Mouse (Mus musculus): ENCODE data around the gene Col9a2. TPM values are rescaled to one million over a fixed set of nuclear protein-coding genes. Genes with fewer than 3 reads are reported as not detected.

Gene Col9a2
- polyA plus RNA-seq, 1 experiment from 2014 or later = 2.9 TPM

GRCm38 (mm10) chr4:121080395-121080794 lies 41.2 kb downstream of the Col9a2 start:
- Histone ChIP-seq H3K4me3 (ENCODE audit: low read depth, low read length) (no peak overlapping the region), H3K36me3 (ENCODE audit: control insufficient read depth, insufficient read depth, low read length) (peaks cover 17% of the 10 kb centered on the region), H3K27ac (ENCODE audit: low read depth, low read length) (no peak overlapping the region), H3K9ac (ENCODE audit: low read depth, low read length) (no peak overlapping the region), H3K27me3 (replicated peaks; ENCODE audit: control insufficient read depth, insufficient read depth, low read length) (no peaks in the 10 kb centered on the region), H3K4me1 (replicated peaks; ENCODE audit: control insufficient read depth, insufficient read depth, low read length) (no peaks in the 10 kb centered on the region), H3K4me2 (no peak overlapping the region), H3K9me3 (ENCODE audit: control insufficient read depth, low read length) (no peaks in the 10 kb centered on the region)
- no peak for ATAC-seq (replicated peaks; ENCODE audit: low FRiP score)
- DNase-seq (ENCODE audit: low spot score) = no peak
- 85% methylated on average over 1 of the region's 1 CpGs for WGBS

DNA sequence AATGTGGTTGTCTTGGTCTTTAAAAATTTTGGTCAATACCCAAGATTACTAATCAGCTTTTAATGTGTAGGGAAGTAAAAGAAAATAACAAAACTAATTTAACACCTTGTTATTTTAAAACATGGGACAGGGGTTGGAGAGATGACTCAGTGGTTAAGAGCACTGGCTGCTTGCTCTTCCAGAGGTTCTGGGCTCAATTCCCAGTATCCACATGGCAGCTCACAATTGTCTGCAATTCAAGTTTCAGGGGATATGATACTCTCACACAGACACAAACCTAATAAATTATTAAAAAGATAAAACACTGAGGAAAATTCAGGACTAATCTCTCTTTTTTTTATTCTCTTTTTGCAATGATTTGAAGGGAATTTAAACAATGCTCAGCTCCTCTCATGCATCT lies 45.3 kb downstream of the Col9a2 start:
- Histone ChIP-seq H3K9ac (ENCODE audit: low read depth, low read length) (no peak overlapping the region), H3K27ac (ENCODE audit: low read depth, low read length) (no peak overlapping the region), H3K36me3 (ENCODE audit: control insufficient read depth, insufficient read depth, low read length) (peaks cover 14% of the 10 kb centered on the region), H3K4me3 (ENCODE audit: low read depth, low read length) (no peak overlapping the region), H3K4me2 (no peak overlapping the region), H3K4me1 (replicated peaks; ENCODE audit: control insufficient read depth, insufficient read depth, low read length) (no peaks in the 10 kb centered on the region), H3K9me3 (ENCODE audit: control insufficient read depth, low read length) (no peaks in the 10 kb centered on the region), H3K27me3 (replicated peaks; ENCODE audit: control insufficient read depth, insufficient read depth, low read length) (no peaks in the 10 kb centered on the region)
- DNase-seq (ENCODE audit: low spot score) (no peak), ATAC-seq (replicated peaks; ENCODE audit: low FRiP score) (no peak)

DNA sequence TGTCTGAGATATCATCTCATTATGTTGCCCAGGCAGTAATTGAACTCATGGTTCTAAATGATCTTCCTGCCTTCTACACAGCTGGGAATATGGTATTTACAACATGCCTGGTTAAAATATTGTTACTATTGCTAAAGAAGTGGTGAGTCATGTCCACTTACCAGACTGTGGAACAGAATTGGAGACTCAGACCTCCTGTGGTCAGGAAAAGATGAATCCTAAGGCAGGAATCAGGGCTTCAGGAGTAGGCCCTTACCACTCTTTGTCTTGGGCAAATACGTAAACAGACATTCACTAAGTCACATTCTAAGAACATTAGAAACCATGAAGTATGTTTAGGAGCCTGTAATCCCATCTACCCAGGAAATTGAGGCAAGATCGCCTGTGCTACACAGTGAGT lies 49.5 kb downstream of the Col9a2 start:
- Histone ChIP-seq H3K4me1 (replicated peaks; ENCODE audit: control insufficient read depth, insufficient read depth, low read length) (no peaks in the 10 kb centered on the region), H3K36me3 (ENCODE audit: control insufficient read depth, insufficient read depth, low read length) (peaks cover 22% of the 10 kb centered on the region), H3K27me3 (replicated peaks; ENCODE audit: control insufficient read depth, insufficient read depth, low read length) (no peaks in the 10 kb centered on the region), H3K9me3 (ENCODE audit: control insufficient read depth, low read length) (no peaks in the 10 kb centered on the region), H3K9ac (ENCODE audit: low read depth, low read length) (no peak overlapping the region), H3K4me2 (no peak overlapping the region), H3K4me3 (ENCODE audit: low read depth, low read length) (no peak overlapping the region), H3K27ac (ENCODE audit: low read depth, low read length) (no peak overlapping the region)
- ATAC-seq (replicated peaks; ENCODE audit: low FRiP score) = no peak
- no peak for DNase-seq (ENCODE audit: low spot score)
- 83% methylated on average over 2 of the region's 2 CpGs for WGBS

DNA sequence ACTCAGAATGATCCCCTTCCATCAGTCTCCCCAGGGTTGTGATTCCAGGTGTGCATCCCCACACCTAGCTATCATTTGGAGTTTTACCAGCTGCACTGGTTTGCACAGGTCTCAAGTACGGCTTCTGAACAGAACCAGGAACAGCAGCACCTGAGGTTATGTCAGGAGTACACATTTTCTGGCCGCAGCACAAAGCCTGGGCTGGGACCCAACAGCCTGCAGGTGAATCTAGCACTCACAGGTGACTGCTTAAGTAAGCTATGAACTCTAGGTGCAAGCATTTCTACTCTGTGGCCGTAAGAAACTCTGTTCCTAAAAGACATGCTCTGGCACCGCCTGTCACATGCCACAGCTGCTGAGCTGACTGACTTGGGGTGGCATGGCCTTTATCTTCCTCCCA lies 51.0 kb downstream of the Col9a2 start:
- no peak overlapping the region for H3K4me3 ChIP-seq (ENCODE audit: low read depth, low read length)
- H3K36me3 ChIP-seq (ENCODE audit: control insufficient read depth, insufficient read depth, low read length) = peaks cover 29% of the 10 kb centered on the region
- no peaks in the 10 kb centered on the region for H3K4me1 ChIP-seq (replicated peaks; ENCODE audit: control insufficient read depth, insufficient read depth, low read length)
- no peak overlapping the region for H3K9ac ChIP-seq (ENCODE audit: low read depth, low read length)
- WGBS = 90% methylated on average over 4 of the region's 4 CpGs
- no peaks in the 10 kb centered on the region for H3K9me3 ChIP-seq (ENCODE audit: control insufficient read depth, low read length)
- no peaks in the 10 kb centered on the region for H3K27me3 ChIP-seq (replicated peaks; ENCODE audit: control insufficient read depth, insufficient read depth, low read length)
- DNase-seq (ENCODE audit: low spot score) (no peak), ATAC-seq (replicated peaks; ENCODE audit: low FRiP score) (no peak)
- H3K27ac ChIP-seq (ENCODE audit: low read depth, low read length) = no peak overlapping the region
- H3K4me2 ChIP-seq = no peak overlapping the region

DNA sequence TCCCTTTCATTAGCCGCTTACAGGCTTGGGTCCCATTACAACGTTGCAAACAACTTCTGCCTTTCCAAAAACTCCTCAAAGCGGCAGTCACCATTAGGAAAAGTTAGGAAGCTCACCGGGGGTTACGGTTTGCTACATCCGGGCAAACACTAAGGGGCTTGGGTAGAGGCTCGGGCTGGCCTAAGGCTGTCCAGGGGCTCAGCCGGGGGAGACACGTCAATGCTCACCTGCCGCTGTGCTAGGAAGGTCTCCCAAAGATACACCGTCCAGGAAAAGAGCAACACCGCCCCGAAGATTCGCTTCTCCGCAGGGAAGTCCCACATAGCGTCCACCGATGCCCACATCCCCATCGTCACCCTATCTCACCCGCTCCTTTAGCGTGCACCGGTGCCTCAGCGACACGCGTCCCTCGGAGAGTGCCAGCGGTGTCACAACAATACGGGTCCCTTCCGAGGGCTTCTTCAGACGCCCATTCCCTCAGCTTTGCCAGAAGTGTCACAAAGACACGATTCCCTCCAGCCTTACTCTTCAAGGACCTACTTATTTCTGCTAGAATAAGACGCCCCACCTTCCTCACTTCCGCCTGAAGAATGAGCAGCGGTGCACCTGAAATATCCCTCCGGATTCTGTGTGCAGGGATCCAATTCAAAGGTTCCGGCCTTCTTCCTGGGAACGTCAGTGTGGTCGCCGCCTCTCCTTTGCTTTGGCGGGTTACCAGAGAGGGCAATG lies 58.6 kb downstream of the Col9a2 start, which contains the start of gene Zmpste24:
Gene Zmpste24, minus strand, starts transcription at position 592 of the 729 bp plus-strand sequence.
- Histone ChIP-seq H3K4me3 (ENCODE audit: low read depth, low read length) (peak within 1 kb of the TSS; percentile 67), H3K4me1 (replicated peaks; ENCODE audit: control insufficient read depth, insufficient read depth, low read length) (peaks cover 6% of the 10 kb centered on the region; the same call in 1 of the 2 replicates), H3K9ac (ENCODE audit: low read depth, low read length) (peak within 1 kb of the TSS; percentile 60), H3K4me2 (peak within 1 kb of the TSS; percentile 72), H3K27me3 (replicated peaks; ENCODE audit: control insufficient read depth, insufficient read depth, low read length) (no peaks in the 10 kb centered on the region), H3K9me3 (ENCODE audit: control insufficient read depth, low read length) (no peaks in the 10 kb centered on the region), H3K36me3 (ENCODE audit: control insufficient read depth, insufficient read depth, low read length) (peaks cover 16% of the 10 kb centered on the region), H3K27ac (ENCODE audit: low read depth, low read length) (peak within 1 kb of the TSS; percentile 17; the same call in 1 of the 2 replicates)
- DNase-seq (ENCODE audit: low spot score) (peak; percentile 88), ATAC-seq (replicated peaks; ENCODE audit: low FRiP score) (peak; percentile 91)
- WGBS = under 1% methylated on average over 39 of the region's 39 CpGs

DNA sequence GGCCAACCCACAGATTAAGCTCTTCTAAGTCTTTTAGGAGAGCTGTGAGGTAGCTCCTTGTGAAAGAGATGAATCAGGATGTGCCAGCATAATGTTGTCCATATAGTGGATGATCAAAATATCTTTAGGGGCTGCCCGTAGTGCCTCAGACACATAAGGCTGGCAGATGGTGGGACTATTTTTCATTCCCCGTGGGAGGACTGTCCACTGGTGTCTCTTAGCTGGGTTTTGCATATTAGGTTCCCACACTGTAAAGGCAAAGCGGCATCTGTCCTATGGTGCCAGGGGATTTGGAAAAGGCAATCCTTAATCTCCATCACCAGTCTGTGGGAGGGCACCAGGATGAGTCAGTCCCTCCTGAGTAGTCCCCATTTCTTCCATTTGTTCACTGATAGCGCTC lies 64.1 kb downstream of the Col9a2 start:
- H3K27me3 ChIP-seq (replicated peaks; ENCODE audit: control insufficient read depth, insufficient read depth, low read length) = no peaks in the 10 kb centered on the region
- no peak overlapping the region for H3K9ac ChIP-seq (ENCODE audit: low read depth, low read length)
- H3K27ac ChIP-seq (ENCODE audit: low read depth, low read length) = no peak overlapping the region
- H3K36me3 ChIP-seq (ENCODE audit: control insufficient read depth, insufficient read depth, low read length) = no peaks in the 10 kb centered on the region
- H3K4me1 ChIP-seq (replicated peaks; ENCODE audit: control insufficient read depth, insufficient read depth, low read length) = no peaks in the 10 kb centered on the region
- H3K9me3 ChIP-seq (ENCODE audit: control insufficient read depth, low read length) = no peaks in the 10 kb centered on the region
- 82% methylated on average over 4 of the region's 4 CpGs for WGBS
- H3K4me3 ChIP-seq (ENCODE audit: low read depth, low read length) = no peak overlapping the region
- ATAC-seq (replicated peaks; ENCODE audit: low FRiP score) = no peak
- H3K4me2 ChIP-seq = no peak overlapping the region
- DNase-seq (ENCODE audit: low spot score) = no peak

Other genes starting within 250 kb of the Col9a2 start
- 83.1 and 92.6 TPM in 2 replicates for gene Nfyc, start 207.8 kb upstream of the Col9a2 start, polyA plus RNA-seq (2014; fragmentation: Nextera tagmentation; extraction: Ambion mirVana)
- 0.66 and 1.1 TPM in 2 replicates for gene Rims3, start 184.6 kb upstream of the Col9a2 start, polyA plus RNA-seq (2014; fragmentation: Nextera tagmentation; extraction: Ambion mirVana)
- 16.2 and 17.7 TPM in 2 replicates for gene Exo5, start 114.4 kb upstream of the Col9a2 start, polyA plus RNA-seq (2014; fragmentation: Nextera tagmentation; extraction: Ambion mirVana)
- gene Zfp69, start 87.7 kb upstream of the Col9a2 start, polyA plus RNA-seq (2014; fragmentation: Nextera tagmentation; extraction: Ambion mirVana) = 4.2 and 5.6 TPM in 2 replicates
- 38.8 and 42.3 TPM in 2 replicates for gene Smap2, start 22.1 kb upstream of the Col9a2 start, polyA plus RNA-seq (2014; fragmentation: Nextera tagmentation; extraction: Ambion mirVana)
- 30.0 and 35.5 TPM in 2 replicates for gene Zmpste24, start 58.9 kb downstream of the Col9a2 start, polyA plus RNA-seq (2014; fragmentation: Nextera tagmentation; extraction: Ambion mirVana)
- not detected in 2 replicates for gene Tmco2, start 69.8 kb downstream of the Col9a2 start, polyA plus RNA-seq (2014; fragmentation: Nextera tagmentation; extraction: Ambion mirVana)
- gene Rlf, start 175.7 kb downstream of the Col9a2 start, polyA plus RNA-seq (2014; fragmentation: Nextera tagmentation; extraction: Ambion mirVana) = 18.8 and 19.0 TPM in 2 replicates